Mouse (Mus musculus) gastrocnemius, postnatal 25 days (tissue): ENCODE measurements around the gene Prkcg. TPM values are rescaled to one million over a fixed set of nuclear protein-coding genes. Genes with fewer than 3 reads are reported as not detected.
"Not testable (repeated sequence)": the region's sequence is repeated elsewhere in the genome, so short reads cannot be mapped to it uniquely, and the experiment has no call there.

Source experiments
- DNase-seq: peaks from one replicate; pipeline ENCODE4 v3.0.0; 2022
- total RNA-seq, 2 experiments: library from RNA; stranded (reverse); gene quantifications; 1 replicate in 1 of 2; 2 replicates in 1 of 2; pipeline ENCODE4 v1.2.3; 2021

Prkcg gene
- total RNA-seq, 2 experiments from 2014 or later, result 1.3 TPM

DNA sequence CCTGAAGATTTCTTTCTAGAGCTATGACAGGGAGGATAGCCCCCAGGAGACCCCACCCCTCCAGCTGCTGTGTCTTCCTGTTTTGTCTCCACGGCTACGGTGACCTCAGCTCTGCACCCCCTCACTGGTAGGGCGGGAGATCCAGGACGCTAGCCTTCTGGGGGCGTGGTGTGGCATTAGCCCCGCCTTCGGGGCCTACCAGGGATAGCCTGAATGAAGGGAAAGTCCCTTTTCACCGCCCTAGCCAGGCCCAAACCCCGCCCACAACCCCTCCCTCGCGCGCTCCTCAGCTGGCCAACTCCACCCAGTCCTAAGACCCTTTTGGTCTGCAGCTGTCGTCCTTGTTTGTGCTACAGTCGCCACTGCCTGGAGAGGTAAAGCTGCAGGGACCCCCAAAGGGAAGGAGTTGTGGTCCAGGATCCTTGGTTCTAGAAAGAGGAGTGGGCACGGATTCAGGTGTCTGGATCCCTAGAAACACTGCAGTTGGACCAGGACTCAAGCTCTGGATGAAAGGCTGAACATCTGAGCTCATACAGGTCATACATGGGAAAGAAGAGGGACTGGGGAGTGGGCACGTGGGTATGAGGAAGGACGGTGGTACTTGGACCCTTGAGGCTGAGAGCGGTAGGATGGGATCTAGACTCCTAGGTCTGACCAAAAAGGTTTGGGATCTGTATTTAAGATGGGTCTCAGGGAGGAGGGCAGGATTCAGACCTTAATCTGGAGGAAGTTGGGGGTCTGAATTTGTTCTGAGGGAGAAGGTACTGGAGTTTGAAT is 1.5 kb downstream of the Prkcg start:
- DNase-seq, result peak; percentile 97

DNA sequence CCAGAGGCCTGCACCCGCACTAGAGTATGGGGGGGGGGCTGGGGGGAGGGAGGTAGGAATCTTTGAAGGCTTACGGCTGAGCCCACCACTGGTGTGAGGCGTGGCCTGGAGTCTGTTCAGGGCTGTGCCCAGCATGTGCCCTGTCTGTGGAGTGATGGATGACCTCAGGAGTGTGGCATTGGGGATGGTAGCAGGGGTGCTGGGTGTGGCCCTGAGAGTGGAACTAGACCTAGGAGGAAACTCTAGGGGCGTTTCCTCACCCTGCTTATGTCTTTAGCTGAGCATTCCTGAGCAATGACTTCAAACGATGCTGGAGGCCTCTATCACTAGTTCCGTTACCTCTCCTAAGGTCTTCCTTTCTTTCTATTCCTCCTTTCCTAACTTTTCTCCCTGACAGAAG is 2.2 kb downstream of the Prkcg start:
- no peak for DNase-seq

DNA sequence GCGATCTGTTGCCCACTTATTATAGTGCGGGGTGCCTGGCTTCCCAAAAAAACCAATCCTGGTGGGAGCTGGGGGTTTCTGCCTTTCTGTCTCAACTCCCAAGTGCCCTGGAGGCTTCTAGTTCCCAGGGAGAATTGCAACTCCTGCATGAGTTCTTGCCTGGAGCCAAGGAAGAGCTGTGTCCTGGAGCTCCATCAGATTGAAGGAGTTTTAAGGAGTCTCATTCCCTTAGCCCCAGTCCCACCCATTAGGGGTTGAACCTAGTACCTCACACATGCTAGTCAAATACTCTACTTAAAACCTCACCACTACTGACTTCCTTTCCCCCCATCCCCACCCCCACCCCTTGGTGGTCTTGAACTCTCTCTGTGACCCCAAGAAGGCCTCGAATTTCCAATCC is 2.8 kb downstream of the Prkcg start:
- no peak for DNase-seq

DNA sequence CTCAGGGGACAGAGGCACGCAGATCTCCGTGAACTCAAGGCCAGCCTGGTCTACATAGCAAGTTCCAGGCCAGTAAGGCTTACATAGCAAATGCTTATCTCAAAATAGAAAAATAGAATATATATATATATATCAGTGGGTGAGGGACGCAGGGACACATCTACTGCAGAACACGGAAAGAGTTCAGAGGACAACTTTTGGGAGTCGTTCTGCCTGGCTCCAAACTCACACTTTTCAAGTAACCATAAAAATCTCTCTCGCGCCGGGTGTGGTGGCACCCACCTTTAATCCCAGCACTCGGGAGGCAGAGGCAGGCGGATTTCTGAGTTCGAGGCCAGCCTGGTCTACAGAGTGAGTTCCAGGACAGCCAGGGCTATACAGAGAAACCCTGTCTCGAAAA is 3.3 kb downstream of the Prkcg start:
- DNase-seq, result not testable (repeated sequence)

DNA sequence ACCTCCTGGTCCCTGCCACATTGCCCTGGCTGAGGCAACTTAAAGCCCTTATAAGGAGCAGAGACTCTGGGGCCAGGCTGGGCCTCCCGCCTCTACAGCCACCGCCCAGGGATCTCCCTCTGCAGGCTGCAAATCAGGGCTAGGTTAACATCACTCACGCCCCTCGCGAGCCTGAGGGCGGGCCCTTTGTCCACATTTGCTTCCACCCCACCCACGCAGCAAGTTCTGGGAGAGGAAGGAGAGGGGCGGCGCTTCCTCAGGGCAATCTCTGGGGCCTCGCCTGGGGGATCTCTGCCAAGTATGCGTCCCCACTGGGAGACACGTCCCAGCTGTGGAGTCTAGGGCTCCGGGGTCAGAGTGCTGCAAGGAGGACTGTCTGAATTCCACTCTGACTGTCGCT is 3.8 kb downstream of the Prkcg start:
- peak; percentile 92 for DNase-seq

DNA sequence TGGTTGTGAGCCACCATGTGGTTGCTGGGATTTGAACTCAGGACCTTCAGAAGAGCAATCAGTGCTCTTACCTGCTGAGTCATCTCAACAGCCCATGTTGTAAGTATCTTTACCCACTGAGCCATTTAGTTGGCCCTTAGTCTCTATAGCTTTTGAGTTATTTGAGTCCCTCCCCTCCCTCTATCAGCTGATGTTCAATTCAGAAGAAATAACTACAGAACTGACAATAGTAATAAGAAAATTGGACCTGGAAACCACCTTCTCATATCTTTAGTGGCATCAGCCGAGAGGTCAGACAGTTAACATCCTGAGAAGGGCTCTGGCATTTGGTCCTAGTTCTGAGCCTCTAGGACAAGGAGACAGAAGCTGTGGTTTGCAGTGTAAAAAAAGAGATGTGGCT is 5.8 kb downstream of the Prkcg start:
- DNase-seq, result no peak

DNA sequence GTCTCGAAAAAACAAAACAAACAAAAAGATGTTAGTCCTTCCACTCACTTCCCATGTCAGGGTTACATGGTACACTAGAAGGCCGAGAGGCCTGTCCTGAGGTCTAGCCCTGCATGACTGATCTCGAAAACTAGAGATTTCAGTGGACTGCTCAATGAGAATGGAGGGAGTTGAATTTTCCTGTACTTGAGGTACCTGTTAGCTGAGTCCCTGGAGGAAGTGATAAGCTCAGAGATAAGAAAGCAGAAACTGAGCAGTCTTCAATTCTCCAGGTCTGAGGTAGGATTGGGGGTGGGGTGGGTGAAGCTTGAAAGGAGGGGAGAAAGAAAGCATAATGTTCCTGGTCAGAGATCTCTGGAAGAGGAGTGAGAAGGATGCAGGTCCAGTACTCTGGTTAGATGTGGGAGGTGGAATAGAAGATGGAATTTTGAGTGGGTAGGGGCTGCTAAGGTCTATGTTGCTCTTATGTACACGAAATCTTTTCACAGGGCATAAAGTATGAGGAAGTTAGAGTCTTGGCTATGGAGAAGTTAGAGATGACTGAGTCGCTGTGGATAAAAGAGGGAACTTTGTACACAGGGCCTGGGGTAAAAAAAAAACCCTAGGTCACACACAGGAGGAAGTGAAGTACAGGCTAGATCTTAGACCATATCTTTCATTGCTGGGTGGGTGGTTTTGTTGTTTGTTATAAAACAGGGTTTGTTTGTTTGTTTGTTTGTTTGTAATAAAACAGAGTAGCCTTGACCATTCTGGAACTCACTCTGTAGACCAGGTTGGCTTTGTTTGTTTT is 6.5 kb downstream of the Prkcg start:
- no peak for DNase-seq

DNA sequence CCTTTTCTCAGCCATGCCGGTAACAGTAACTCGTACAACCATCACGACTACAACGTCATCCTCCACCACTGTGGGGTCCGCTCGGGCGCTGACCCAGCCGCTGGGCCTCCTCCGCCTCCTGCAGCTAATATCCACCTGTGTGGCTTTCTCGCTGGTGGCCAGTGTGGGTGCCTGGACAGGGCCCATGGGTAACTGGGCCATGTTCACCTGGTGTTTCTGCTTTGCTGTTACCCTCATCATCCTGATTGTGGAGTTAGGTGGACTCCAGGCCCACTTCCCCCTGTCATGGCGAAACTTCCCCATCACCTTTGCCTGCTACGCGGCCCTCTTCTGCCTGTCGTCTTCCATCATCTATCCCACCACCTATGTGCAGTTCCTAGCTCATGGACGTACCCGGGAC is 7.7 kb downstream of the Prkcg start:
- DNase-seq, result no peak

DNA sequence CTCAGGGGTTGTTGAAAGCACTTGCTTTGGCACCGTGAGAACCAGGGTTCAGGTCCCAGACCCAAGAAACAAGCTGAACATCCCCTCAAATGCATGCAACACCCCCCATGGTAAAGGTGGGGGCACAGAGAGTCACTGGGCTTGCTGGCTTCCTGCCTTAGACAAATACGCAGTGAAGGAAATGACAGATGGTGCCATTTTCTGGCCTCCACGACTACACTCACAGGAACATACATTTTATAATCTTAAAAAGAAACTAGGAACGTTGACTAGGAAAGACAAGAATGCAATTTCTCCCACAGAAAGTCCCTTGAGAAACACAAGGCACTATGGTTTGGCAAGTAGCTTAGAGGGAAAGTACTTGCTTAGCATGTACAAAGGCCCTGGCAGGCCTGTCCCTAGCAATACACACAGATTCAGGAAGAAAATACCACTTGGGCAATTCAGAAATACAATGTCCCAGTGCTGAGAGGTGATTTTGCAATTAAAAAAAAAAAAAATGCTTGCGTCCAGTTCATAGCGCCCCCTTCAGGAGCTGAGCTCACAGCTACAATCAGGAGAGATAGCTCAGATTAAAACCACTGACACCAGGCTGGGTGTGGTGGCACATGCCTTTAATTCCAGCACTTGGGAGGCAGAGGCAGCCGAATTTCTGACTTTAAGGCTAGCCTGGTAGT is 11.1 kb downstream of the Prkcg start:
- DNase-seq, result no peak

DNA sequence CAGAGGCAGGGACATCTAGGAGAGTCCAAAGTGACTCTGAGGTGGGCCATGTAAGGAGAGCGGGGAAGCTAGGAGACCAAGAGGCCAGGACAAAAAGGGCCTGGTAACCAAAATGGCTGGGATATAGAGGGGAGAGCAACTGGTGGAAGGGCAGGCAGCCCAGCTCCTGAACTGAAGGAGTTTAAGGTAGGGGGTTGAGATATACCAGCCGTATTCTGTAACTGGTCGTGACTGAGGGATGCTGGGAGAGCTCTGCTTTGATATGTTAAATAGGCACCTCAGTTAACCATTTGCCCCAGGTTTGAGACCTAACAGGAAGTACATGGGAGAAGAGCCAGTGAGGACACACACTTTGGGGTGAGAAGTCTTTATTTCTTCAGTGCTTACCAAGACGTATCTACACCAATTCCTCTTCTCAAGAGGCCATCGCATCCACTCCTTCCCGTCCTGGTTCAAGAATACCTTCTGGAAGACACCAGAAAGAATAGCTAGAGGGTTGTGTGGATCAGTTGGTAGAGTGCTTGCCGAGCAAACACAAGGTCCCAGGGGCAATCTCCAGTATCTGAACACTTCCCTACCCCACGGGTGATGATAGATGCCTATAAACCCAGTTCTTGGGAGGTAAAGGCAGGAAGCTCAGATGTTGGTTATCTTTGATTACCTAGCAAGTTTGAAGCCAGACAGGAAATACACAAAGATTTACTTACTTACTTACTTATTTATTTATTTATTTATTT is 12.1 kb downstream of the Prkcg start:
- DNase-seq, result no peak

DNA sequence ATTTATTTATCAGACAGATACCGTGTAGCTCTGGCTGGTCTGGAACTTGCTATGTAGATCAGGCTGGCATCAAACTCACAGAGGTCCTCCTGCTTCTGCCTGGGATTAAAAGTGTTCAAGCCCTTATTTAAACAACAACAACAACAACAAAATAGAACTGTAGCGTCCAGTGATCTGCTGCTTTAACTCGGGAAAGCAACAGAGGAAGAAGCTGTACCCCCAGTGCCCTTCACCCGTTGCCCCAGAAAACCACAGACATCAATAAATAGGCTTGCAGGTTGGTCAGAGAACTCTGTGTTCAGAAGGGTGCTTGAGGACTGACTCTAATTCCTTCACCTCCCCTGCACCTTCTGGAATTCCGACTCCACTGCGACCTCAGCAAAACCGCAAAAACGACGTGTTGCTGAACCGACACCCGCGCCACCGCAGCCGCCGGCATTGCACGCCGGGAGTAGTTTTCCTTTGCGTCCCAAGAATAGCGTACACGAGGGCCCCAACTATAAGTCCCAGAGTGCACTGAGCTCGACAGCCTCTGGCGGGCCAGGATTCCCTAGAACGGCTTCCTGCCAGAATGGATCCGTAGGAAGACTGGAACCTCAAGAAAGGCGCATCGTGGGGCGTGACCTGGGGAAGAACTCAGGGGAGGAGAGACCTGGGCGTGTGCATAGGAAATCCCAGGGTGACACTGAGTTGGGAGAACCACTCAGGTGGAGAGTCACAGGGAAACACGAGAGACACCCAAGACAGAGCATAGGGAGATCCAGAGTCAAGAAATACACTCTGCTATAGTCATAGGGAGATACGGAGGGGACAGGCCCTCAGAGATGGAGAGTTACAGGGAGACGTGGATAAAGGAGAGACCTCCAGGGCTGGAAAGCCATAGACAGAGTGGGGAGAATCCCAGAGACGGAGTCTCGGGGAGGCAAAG is 12.9 kb downstream of the Prkcg start:
- DNase-seq, result no peak

DNA sequence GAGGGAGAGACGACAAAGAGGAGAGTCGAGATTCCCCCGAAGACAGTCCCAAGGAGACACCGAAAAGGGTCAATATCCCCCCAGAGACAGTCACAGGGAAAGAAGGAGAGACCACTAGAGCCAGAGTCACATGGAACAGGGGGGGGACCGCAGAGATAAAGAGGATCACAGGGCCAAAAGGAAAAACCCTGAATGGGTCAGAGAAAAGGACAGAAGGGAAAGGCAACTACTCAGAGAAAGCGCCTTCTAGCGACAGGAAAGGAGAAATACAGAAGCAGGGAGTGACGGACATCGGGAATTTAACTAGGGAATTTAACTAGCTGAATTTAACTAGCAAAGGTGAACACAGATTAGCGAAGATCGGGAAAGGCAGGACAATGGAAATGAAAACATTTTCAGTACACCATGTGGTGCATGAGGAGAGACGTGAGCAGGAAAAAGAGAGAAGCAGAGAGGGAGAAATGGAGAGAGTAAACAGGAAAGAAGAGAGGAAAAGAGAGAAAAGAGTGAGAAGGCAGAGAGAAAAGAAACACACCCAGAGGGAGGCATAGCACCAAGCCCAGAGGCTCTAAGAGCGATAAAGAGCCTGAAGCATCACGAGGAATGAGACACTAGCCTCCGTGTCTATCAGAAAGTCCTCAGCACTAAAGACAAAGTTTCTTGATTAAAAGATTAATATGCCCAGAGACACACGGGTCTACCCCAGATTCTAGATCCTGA is 13.7 kb downstream of the Prkcg start:
- no peak for DNase-seq

DNA sequence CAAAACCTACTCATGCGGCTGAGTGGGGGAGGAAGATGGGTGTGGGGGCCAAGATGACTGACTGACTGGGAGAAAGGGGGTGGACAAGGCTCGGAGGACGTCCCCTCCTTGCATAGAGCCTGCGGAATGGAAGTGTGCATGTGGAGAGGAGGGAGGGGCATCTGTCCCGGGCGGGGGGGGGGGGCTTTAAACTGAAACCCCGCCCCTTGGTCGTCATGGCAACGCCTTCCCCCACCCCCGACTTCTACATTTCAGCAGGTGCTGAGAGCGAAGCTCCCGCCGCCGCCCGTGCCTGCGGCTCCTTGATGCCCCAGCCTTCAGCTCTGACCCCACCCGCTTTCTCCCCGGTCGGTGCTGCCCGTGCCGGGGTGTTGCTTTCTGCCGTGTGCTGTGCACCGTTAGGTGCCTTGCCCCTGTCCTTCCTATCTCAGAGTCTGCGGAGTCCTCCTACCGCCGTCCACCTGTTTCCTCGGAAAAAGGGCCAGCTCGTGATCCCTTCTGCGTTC is 14.3 kb downstream of the Prkcg start:
- no peak for DNase-seq

DNA sequence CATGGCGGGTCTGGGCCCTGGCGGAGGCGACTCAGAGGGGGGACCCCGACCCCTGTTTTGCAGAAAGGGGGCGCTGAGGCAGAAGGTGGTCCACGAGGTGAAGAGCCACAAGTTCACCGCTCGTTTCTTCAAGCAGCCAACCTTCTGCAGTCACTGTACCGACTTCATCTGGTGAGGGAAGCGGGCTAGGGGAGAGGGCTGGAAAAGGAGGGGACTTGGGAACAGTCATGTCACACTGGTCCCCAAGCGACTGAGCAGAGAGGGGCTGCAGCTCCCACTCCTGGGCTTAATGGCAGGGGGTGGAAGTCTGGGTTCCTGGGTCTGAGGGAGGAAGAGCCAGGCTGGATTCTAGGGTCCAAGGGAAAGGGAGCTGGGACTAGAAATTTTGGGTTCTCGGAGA is 14.8 kb downstream of the Prkcg start:
- no peak for DNase-seq

DNA sequence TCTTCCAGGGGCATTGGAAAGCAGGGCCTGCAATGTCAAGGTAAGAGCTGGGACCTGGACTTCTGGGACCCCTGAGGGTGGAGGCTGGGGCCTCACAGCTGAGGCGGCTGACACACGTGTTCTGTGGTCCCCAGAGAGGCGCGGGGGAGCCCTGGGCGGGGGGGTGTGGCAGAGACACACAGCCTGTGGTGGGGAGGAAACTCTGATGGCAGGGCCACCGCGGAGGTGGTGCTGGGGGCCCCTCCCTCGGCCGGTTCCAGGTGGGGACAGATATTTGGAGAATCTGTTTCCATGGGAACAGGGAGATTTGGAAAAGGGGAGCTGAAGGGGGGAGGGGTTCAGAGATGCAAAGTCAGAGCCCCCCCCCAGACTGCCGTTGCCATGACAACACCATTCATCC is 15.3 kb downstream of the Prkcg start:
- DNase-seq, result no peak

DNA sequence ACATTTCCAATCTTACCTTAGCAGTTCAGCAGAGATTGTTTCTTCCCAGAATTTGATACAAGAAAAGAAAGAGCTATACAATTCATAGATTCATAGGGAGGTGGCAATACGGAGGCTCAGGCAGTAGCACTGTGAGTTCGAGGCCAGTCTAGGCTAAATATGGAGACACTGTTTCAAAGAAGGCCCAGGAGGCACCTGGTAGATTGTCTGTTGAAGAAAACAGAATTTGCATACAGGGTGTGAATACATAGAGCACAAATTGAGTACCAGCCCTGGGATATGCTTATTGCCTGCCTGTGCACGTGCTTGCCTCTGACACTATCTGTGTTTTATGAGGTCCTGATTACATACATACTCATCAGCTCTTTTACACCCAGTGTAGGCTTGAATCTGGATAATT is 17.4 kb downstream of the Prkcg start:
- no peak for DNase-seq

DNA sequence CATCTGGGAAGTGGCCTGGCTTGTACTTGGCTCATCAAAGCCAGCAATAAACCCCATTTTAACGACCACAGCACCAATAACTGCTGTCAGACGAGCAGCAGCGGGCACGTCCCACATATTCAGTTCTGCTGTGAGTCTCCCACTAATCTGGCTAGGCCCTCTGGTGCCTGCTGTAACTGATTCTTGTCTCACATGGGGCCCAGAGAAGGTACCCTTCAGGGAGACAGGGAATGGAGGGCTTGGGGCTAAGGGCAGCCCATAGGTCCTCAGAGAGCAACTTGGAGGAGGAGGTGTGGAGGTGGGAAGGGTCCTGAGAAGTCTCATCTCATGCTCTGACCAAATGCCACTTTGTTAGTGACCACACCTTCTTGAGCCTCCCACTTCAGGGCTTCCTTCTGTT is 19.7 kb downstream of the Prkcg start:
- DNase-seq, result no peak

DNA sequence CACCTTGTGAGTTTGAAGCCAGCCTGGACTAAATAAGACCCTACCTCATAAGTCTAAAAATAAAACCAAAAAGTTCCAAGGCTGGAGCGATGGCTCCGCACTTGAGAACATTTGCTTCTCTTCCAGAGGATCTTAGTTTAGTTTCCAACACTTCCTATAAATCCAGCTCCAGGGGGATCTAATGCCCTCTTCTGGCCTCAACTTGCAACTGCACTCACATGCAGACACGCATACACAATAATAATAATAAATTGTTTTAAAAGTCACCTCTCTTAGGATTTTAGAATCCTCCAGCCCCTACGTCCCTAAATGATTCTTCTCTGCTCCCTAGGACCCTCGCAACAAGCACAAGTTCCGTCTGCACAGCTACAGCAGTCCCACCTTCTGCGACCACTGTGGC is 21.3 kb downstream of the Prkcg start:
- no peak for DNase-seq

DNA sequence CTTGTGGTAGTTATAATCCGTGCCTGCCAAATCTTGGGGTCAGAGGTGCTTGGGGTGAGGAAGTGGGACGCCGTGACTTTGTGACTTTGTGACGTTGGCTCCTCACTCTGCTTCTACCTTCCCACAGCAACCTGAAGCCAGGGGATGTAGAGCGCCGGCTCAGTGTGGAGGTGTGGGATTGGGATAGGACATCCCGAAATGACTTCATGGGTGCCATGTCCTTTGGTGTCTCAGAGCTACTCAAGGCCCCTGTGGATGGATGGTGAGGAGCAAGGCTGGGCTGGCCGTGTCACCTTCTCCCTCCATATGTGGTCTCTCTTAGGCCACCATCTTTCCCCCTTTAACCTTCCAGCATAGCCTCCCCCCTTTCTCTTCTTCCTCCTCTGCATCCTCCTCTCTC is 24.6 kb downstream of the Prkcg start:
- no peak for DNase-seq

DNA sequence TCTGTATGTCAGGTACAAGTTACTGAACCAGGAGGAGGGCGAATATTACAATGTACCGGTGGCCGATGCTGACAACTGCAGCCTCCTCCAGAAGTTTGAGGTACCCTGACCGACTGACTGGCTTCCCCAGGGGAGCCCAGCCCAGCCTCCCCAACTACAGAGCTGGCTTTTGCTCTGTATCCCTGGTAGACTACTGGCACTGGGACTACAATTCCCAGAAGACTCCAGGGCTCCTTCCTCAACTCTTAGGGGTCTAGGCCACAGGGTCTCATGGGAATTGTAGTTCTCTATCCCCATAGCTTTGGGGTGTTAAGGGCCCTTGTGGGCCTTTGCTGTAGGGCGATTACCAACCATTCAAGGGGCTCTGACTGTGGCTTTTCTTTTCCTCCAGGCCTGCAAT is 25.1 kb downstream of the Prkcg start:
- DNase-seq, result no peak

DNA sequence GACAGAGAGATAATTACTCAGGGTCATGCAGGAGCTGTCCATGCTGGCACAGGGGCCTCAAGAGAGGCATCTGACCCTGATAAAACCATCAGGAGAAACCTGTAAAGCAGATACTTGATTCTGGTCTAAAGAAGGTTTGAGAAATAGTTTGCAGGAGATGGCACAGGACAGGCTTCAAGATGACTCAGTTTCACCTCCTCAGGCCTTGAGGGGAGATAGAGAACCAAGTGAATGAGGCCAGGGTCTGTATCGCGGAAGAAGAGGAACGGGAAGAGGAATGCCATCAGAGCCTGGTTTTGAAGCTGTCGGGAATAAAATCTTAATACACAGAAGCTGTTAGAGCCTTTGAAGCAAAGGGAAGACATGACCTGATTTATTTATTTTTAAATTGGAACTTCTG is 28.7 kb downstream of the Prkcg start:
- no peak for DNase-seq
